ENCODE assay signal across 12 mouse cellular contexts in the genomic region with DNA sequence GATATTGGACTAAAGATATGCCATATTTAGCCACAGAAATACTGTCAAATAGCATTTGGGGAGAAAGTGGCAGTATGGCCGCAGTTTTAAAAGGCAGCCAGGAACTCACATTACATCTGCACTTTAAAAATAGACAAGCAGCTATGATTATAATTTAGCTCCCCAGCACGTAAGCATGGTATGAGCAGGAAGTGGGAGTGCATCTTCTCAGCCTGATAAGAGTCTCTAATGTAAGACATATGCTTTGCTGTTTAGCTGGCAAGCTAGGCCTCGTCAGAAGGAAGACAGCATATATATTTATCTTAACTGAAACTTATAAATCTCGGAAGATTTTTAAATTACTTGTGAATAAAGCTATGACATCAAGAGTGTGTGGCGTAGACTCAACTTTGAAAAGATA. TPM values are rescaled to one million over a fixed set of nuclear protein-coding genes. Genes with fewer than 3 reads are reported as not detected.
DNase-seq lines count a peak whose midpoint lies in the region; ATAC-seq lines count a peak whose summit lies in the region.
"Had no signal": no experiment of that assay in that cellular context is flagged by ENCODE, and none has a peak within 500 bp of the region (broad histone marks: within the 10 kb centered on the region; RNA-seq: fewer than 3 reads in every experiment).

No protein-coding gene starts in this region.

- WGBS in heart, embryonic 13.5 days: 35% methylated on average over 5 of the region's 5 CpGs

- H3K36me3 ChIP-seq in heart, embryonic 13.5 days: no peaks in the 10 kb centered on the region
- H3K36me3 ChIP-seq: hindbrain, embryonic 13.5 days; limb, embryonic 13.5 days had no signal

- ATAC-seq in heart, embryonic 13.5 days (ENCODE audit: extremely low read depth, insufficient number of reproducible peaks, low FRiP score, low TSS enrichment): no peak
- peak; percentile 95 for ATAC-seq in CD4-positive, CD25-positive, alpha-beta regulatory T cell, adult 4 months
- ATAC-seq in common myeloid progenitor, adult 5-6 weeks (replicated peaks; ENCODE audit: low read depth, poor library complexity, severe bottlenecking): peak; percentile 71; the same call in 1 of the 2 replicates

- intact Hi-C loops in heart, postnatal 14 days (cut with DNase I): no loop called here
- intact Hi-C loops in left cerebral cortex, postnatal 14 days (cut with DNase I): no loop called here
- intact Hi-C loops in left cerebral cortex, postnatal 4 days (cut with DNase I): no loop called here

- no peak for DNase-seq in heart, postnatal 14 days
- DNase-seq in left cerebral cortex, postnatal 14 days (ENCODE audit: low spot score in 2 of 2): peak; percentile 29 to 48
- no peak for DNase-seq in left cerebral cortex, postnatal 4 days
- no peak for DNase-seq in urinary bladder, adult 2 months (ENCODE audit: low spot score)
- DNase-seq: cerebellum, postnatal 25 days; lung, adult 2 months; thymus, postnatal 4 days had no signal

- peak overlapping the region; percentile 55 for H3K27ac ChIP-seq in heart, embryonic 13.5 days (replicated peaks)
- H3K27ac ChIP-seq: hindbrain, embryonic 13.5 days; limb, embryonic 13.5 days had no signal

- H3K4me1 ChIP-seq in heart, embryonic 13.5 days: peaks cover 27% of the 10 kb centered on the region
- H3K4me1 ChIP-seq: hindbrain, embryonic 13.5 days; limb, embryonic 13.5 days had no signal

- no peaks in the 10 kb centered on the region for H3K27me3 ChIP-seq in heart, embryonic 13.5 days (replicated peaks)
- H3K27me3 ChIP-seq: hindbrain, embryonic 13.5 days; limb, embryonic 13.5 days had no signal

- no peaks in the 10 kb centered on the region for H3K9me3 ChIP-seq in heart, embryonic 13.5 days
- H3K9me3 ChIP-seq: hindbrain, embryonic 13.5 days; limb, embryonic 13.5 days had no signal

- H3K9ac ChIP-seq in heart, embryonic 13.5 days: no peak overlapping the region
- H3K9ac ChIP-seq: hindbrain, embryonic 13.5 days; limb, embryonic 13.5 days had no signal

- H3K4me3 ChIP-seq in heart, embryonic 13.5 days: no peak overlapping the region
- H3K4me3 ChIP-seq: hindbrain, embryonic 13.5 days; limb, embryonic 13.5 days had no signal

- no peak overlapping the region for H3K4me2 ChIP-seq in heart, embryonic 13.5 days
- H3K4me2 ChIP-seq: hindbrain, embryonic 13.5 days; limb, embryonic 13.5 days had no signal

RNA-seq across cellular contexts. Expression of a gene that starts 32.4 kb away (rescaled TPM):
- polyA plus RNA-seq in heart, embryonic 13.5 days (2015; fragmentation: Nextera tagmentation; extraction: Ambion mirVana): 247 and 264 TPM in 2 replicates
- 100 to 1,000 TPM; 119 to 127 TPM for total RNA-seq in heart, postnatal 14 days (2021)
- 100 to 1,000 TPM; 359 to 366 TPM for total RNA-seq in left cerebral cortex, postnatal 14 days (2021)
- total RNA-seq in left cerebral cortex, postnatal 4 days (2021): 100 to 1,000 TPM; 219 to 231 TPM
- 100 to 1,000 TPM; 401 to 415 TPM for polyA plus RNA-seq in CD4-positive, CD25-positive, alpha-beta regulatory T cell, adult 4 months (2017; shearing (Covaris generic))
- total RNA-seq in common myeloid progenitor, adult 5-6 weeks (2017): 321 and 329 TPM in 2 replicates
- 112 and 123 TPM in 2 replicates for polyA plus RNA-seq in urinary bladder, adult 2 months (2012; rRNA removed)

Comparison
In these comparisons a context has a peak if more than half of its experiments do, and no peak if none do; other contexts are left out.
1. DNase-seq: peak in left cerebral cortex, postnatal 14 days (2 of 2); none in heart, postnatal 14 days (0 of 2), left cerebral cortex, postnatal 4 days (single experiment) and urinary bladder, adult 2 months (single experiment).